Mouse (Mus musculus) liver, adult 2 months (tissue): ENCODE measurements at regions not wholly inside any gene's neighbourhood (a gene's known extent, or its start where the extent isn't known, plus 50 kb on each side); places are given as distances from the start of the nearest gene placed in this dataset.
A peak's percentile ranks its signal among the peaks of the same experiment; 100 is the strongest.

Experiments
- DNase-seq: peaks from one replicate; pipeline ENCODE4 v3.0.0-alpha.2; 2011; ENCODE audit warnings: low read depth, low spot score; ENCODE audit errors: extremely low read depth
- H3K27ac ChIP-seq: fragments of 200-500 bp; replicated peaks from 2 replicates; pipeline ENCODE4 v1.5.1; 2012; ENCODE audit warnings: low read depth, mild to moderate bottlenecking, control low read depth, inconsistent platforms, low read length; ENCODE audit not compliant: insufficient read depth
- H3K27me3 ChIP-seq: fragments of 200-500 bp; 2 replicates; pipeline ENCODE4 v1.6.1; 2012; ENCODE audit warnings: mild to moderate bottlenecking, moderate library complexity, low read length, inconsistent platforms; ENCODE audit not compliant: control insufficient read depth, insufficient read depth
- H3K36me3 ChIP-seq: fragments of 200-500 bp; 2 replicates; pipeline ENCODE4 v1.6.1; 2012; ENCODE audit warnings: low read length, inconsistent platforms; ENCODE audit not compliant: control insufficient read depth, insufficient read depth
- H3K4me1 ChIP-seq: fragments of 200-500 bp; 2 replicates; pipeline ENCODE4 v1.6.1; 2011; ENCODE audit warnings: low read length; ENCODE audit not compliant: control insufficient read depth, insufficient read depth
- H3K4me3 ChIP-seq: fragments of 200-500 bp; 2 replicates; pipeline ENCODE4 v1.5.1; 2011; ENCODE audit warnings: low read depth, mild to moderate bottlenecking, control low read depth, low read length, moderate library complexity; ENCODE audit not compliant: insufficient read depth
- H3K79me2 ChIP-seq: fragments of 200-500 bp; 2 replicates; pipeline ENCODE4 v1.6.1; 2012; ENCODE audit warnings: inconsistent platforms, mild to moderate bottlenecking, low read length, moderate library complexity; ENCODE audit not compliant: control insufficient read depth, insufficient read depth
- H3K9ac ChIP-seq: fragments of 200-500 bp; 2 replicates; pipeline ENCODE4 v1.6.1; 2012; ENCODE audit warnings: low read depth, mild to moderate bottlenecking, control low read depth, inconsistent platforms, low read length
- CTCF ChIP-seq: fragments of 200-500 bp; IDR thresholded peaks from 2 replicates; pipeline ENCODE4 v1.5.1; 2011; ENCODE audit warnings: low read depth, low read length, control low read depth
- POLR2A ChIP-seq: fragments of 200-500 bp; IDR thresholded peaks from 2 replicates; pipeline ENCODE4 v1.6.1; 2011; ENCODE audit warnings: low read length, control low read depth; ENCODE audit not compliant: insufficient read depth; ENCODE audit errors: extremely low read depth
- WGBS: fragments of 180-500 bp; shearing (Covaris S2); methylation state at CpG from one replicate; pipeline ENCODE4 v1.1.7; 2018; 5-methylcytosine and 5-hydroxymethylcytosine counted together

DNA sequence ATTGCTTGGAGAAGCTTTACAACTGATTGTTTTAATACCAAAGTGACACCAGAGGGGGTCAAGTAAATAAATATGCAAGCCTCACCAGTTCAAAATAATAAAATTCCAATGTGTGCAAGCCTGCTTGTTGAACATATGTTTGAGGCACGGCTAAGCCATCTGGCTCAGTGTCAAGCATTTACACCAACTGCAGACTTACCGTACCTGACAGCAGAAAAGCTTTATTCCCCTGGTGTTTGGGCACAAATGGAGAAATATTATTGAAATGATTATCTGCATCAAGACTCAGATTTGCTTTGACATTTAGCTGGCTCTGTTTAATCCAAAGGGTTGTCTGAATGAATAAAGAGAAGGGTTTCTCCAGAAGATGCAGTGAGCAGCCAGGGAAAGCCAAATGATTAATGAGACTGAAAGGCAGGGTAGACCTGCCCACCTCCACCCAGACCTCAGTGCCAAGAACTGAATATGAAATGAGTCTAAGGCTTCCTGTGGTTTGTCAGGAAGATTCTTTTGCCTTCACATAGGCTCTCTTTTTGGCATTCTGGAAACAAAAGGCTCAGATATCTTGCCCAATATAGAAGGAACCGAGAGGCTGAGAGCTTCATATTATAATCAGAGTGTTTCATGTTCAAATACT is 325.6 kb upstream of the Galnt5 start:
- TF ChIP-seq CTCF (no peak), POLR2A (no peak)
- Histone ChIP-seq H3K36me3 (no peaks in the 10 kb centered on the region), H3K4me3 (no peak overlapping the region), H3K9ac (no peak overlapping the region), H3K27me3 (no peaks in the 10 kb centered on the region), H3K4me1 (no peaks in the 10 kb centered on the region), H3K79me2 (no peaks in the 10 kb centered on the region), H3K27ac (no peak overlapping the region)
- WGBS = 79% methylated on average over 3 of the region's 3 CpGs
- no peak for DNase-seq

- Histone ChIP-seq H3K4me3 (no peak overlapping the region), H3K9ac (no peak overlapping the region), H3K79me2 (no peaks in the 10 kb centered on the region), H3K4me1 (no peaks in the 10 kb centered on the region), H3K27ac (no peak overlapping the region), H3K27me3 (no peaks in the 10 kb centered on the region), H3K36me3 (no peaks in the 10 kb centered on the region)
- TF ChIP-seq CTCF = no peak
- no peak for TF ChIP-seq POLR2A
- DNase-seq = no peak
- WGBS = 56% methylated on average over 3 of the region's 3 CpGs
These were observed 307.8 kb upstream of the Galnt5 start for GRCm38 (mm10) chr2:57689877-57690276.

DNA sequence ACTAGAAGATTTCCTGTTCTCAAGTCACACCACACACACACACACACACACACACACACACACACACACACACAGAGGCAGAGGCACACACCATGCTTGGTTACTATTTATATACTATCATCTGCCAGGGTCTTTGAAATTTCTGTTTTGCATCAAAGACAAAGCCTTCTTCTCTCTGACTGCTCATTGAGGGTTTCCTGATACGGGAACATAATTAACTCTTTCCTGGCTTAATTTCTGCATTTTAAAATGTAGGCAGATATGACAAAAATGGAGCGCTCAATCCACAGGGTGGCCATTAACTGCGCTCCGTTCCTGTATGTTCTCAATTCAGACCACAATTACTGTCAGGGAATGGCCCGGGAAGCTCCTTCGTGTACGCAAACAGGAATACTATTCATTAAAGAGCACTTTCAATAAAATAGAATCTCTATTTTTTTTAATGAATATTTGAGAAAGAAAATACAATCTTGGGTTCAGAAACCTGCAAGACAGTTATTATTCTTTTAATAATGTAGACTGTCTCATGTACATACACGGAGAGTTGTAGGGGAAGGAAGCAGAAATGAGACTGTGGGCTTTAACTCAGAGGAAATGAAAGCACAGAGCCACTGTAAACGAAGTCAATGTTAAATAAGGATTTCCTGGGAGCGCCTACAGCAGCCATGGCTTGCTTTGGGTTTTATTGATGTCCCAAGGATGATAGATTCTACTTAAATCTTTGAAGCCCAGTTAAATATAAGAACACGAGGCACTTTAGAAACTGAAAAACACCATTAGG is 300.5 kb upstream of the Galnt5 start:
- Histone ChIP-seq H3K4me1 (no peaks in the 10 kb centered on the region), H3K79me2 (no peaks in the 10 kb centered on the region), H3K9ac (no peak overlapping the region), H3K4me3 (no peak overlapping the region), H3K27me3 (peaks cover 2% of the 10 kb centered on the region; the same call in 1 of the 2 replicates), H3K36me3 (no peaks in the 10 kb centered on the region), H3K27ac (no peak overlapping the region)
- 56% methylated on average over 11 of the region's 11 CpGs for WGBS
- TF ChIP-seq POLR2A = no peak
- DNase-seq = no peak

DNA sequence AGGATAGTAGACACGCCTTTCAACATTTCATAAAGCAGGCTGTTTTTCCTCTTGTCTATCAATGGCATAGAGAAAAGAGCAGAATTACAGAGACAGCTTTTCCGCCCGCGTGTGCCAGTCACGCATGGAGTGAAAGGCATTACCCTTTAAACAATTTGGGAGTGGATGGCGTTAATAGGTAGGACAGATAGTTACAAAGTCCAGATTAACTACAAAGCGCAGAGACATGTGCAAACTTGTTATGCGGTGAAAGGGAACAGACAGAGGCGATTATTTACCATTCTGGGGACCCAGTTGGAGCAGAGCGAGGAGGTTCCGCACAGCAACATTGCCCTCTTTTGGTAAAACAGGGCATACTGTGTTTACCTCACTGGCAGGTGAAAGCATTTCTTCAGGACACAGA is 299.0 kb upstream of the Galnt5 start:
- Histone ChIP-seq H3K4me1 (no peaks in the 10 kb centered on the region), H3K4me3 (no peak overlapping the region), H3K27ac (no peak overlapping the region), H3K79me2 (no peaks in the 10 kb centered on the region), H3K9ac (no peak overlapping the region), H3K36me3 (no peaks in the 10 kb centered on the region), H3K27me3 (peaks cover 2% of the 10 kb centered on the region; the same call in 1 of the 2 replicates)
- DNase-seq = peak; percentile 11
- WGBS = 9% methylated on average over 11 of the region's 11 CpGs
- TF ChIP-seq CTCF (0 out of 2 replicates have a peak, but pooled peaks have one; percentile 7), POLR2A (no peak)

DNA sequence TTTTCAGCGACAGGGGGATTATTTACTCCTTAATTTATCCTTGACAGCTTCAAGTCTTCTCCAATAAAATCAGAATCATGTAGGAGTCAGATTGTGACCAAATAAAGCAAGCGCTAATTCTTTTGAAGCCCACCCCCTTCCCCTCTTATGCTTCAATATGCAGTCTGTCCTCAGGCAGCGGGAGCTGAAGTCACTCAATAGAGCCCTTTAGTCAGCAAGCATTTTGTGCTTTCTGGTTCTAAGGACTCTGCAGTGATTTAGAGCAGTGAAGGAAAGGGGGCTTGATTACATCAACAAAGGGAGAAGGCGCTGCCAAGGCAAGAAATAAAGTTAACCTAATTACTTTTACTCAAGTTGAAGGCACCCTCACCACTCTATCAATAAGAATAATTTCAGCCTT is 298.5 kb upstream of the Galnt5 start:
- H3K79me2 ChIP-seq = no peaks in the 10 kb centered on the region
- no peaks in the 10 kb centered on the region for H3K36me3 ChIP-seq
- DNase-seq = no peak
- TF ChIP-seq CTCF (no peak), POLR2A (no peak)
- H3K27me3 ChIP-seq = peaks cover 2% of the 10 kb centered on the region; the same call in 1 of the 2 replicates
- no peak overlapping the region for H3K9ac ChIP-seq
- no peaks in the 10 kb centered on the region for H3K4me1 ChIP-seq
- no peak overlapping the region for H3K27ac ChIP-seq
- 67% methylated on average over 4 of the region's 4 CpGs for WGBS
- H3K4me3 ChIP-seq = no peak overlapping the region
